Mouse (Mus musculus): ENCODE results near the gene Mylk4.

Gene Mylk4

DNA sequence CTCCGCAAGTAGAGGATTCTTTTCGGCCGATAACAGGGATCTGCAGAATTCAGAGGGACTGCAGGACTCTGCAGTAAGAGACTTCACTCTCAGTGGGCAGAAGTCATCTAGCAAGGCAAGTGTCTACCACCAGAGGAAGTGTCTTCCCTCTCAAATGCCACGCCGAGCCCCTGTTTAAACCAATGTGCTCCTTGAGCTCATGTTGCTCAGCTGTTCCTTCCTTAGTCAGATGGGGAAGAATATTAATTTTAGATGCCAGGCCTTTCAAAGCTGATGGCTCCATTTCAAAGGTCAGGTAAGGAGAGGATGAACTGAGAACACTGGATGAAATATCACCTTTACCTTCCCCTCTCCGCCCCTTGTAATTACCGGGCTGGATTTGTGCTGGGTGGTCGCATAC, at the start of gene Mylk4:
Gene Mylk4 (minus strand): TSS at position 139 of the 400 bp plus-strand sequence.
- no peak for DNase-seq (ENCODE audit: low read depth, low spot score)

DNA sequence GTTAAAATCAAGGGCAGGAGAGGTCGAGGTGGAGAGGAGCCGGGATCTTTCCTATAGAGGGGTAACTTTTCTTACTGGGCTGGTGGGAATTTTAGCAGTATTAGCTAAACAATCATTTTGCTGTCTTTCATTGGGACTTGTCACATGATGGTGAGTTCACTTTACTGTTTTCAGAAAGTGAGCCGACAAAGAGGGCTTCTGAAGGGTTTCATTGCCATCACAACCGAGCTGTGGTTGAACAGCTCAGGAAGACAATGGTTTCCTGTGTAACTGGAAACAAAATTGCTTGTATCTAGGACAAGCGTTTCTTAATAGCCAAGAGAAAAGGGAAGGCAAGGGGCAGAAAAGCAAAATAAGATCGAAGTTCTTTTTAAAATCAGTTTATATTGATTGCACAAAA, 49.5 kb upstream of the Mylk4 start:
- DNase-seq (ENCODE audit: low read depth, low spot score), result no peak

DNA sequence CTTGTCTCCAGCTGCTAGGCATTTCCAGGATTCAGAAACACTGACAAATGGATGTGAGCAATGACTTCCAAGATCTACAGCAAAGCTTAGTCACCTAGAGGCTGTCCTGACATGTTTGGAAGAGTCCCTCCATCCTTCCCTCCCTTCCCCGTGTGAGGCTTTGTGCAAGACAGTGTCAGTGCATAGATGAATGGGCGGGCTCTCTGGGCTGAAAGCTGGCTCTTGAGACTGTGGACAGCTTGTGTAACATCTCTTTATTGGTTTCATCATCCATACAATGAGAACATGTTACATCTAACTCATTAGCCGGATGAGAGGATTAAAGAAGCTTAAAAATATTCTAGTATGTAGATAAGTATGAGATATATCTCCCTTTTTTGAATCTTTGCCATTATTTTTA, 49.0 kb upstream of the Mylk4 start:
- no peak for DNase-seq (ENCODE audit: low read depth, low spot score)

DNA sequence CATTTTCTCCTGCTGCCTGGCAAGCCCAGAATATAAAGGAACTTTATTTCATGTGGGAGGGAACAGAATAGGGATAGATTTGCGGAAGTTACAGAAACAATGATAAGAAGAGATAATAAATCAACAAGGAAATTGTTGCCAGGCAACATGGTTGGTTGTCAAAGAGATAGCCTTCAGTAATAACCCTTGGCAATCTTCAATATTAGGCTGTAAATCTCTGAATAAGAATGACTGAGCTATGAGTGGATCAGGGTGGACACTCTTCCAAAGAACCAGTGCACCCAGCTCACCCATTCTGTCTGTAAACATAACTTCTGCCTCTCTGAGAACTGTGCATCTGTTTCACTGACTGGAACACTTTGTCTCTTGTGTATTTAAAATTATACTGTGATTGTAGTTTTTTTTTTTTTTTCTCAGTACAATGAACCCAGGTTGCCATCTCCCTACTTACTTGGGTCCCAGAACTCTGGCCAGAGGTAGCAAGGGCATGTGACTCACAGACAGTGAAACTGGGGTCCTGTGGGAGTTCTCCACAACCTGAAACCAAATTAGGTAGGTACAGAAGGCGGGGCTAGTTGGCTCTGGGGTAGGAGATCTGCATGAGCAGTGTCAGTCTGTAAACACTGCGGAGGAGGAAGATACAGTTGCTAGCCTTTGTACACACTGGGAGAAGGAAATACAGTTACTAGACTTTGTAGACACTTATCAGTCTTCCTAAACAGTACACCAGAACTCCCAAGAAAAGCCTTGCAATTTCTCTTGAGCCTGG, 47.9 kb upstream of the Mylk4 start:
- no peak for DNase-seq (ENCODE audit: low read depth, low spot score)

DNA sequence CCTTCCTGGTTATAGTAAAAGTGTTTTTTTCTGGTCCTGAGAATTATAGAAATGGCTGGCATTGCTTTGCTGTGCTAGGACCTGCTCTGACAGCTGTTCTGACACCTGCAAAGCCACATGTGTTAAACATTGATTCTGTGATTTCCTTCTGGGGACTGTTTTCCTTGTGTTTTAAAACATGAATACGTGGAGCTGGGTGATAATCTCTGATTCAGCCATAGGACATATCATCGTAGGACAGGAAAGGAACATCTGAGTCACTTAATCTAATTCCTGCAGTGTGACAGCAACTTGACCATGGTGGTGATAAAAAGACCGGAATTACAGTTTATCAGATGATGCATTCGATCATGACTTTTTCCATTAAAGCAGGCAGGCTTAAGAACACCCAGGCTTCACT, 45.1 kb upstream of the Mylk4 start:
- no peak for DNase-seq (ENCODE audit: low read depth, low spot score)

DNA sequence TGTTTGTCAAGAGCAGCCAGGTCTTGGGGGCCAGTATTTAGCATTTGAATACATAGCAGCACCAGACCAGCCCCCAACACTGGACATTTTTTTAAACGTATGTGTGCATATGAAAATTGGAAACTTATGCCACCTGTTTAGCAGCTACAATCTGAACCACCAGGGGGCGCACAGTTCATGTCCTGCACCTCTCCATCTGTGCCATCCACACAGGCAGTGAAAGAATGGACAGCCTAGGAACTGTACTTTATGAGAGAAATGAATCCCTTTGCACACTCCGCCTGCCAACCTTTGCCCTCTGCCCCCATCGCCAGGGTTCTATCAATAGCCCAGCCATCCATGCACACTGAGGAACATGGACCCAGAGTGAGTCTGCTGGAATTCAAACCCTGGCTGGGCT, 44.2 kb upstream of the Mylk4 start:
- no peak for DNase-seq (ENCODE audit: low read depth, low spot score)

DNA sequence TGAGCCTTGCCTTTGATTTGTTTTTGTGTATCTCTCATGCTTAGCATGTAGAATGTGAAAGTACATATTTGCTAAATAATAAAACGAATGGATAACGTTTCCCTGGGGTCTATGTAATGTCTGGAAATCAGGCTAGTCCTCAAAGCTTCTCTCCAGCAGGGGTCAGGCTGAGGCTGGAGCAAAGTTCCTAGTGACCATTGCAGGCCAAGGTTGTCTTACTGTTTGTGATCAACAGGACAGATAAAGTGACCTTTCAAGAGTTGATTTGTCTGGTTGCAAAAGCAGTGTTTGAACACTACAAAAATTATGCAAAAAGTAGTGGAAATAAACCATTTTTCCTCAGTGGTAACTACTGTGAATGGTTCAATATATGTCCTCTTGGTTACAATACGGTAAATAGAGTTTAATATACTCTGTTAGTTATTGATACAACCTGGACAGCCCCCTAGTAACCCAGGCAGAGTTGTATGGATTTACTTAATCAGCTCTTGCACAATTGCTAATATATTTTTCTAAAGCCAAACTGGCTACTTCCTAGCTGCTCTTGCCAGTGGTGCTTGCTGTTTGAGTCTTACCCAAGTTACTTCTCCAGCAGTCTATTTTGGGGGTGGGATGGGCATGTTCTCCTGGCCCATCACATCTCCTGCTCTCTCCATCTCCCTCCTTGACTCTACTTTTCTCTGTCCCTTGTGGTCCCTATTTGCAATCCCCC, 43.5 kb upstream of the Mylk4 start:
- no peak for DNase-seq (ENCODE audit: low read depth, low spot score)

DNA sequence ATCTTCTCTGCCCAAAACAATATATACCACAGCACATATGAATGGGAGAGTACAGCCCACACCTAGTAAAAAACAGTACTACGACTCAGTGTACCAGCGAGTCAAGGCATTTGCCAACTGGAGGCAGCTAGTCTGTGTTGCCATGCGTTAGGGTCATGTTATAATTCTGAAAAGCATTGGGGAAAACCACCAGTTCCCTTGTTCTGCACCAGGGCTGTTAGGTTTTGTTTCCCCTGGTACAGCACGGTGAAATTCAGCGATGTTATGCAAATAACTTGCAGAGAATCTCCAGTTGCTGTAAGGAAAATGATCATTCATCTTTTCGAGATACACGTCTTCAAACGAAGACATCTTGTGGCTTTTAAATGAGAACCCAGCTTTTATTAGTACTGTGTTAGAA, 41.8 kb upstream of the Mylk4 start:
- no peak for DNase-seq (ENCODE audit: low read depth, low spot score)

DNA sequence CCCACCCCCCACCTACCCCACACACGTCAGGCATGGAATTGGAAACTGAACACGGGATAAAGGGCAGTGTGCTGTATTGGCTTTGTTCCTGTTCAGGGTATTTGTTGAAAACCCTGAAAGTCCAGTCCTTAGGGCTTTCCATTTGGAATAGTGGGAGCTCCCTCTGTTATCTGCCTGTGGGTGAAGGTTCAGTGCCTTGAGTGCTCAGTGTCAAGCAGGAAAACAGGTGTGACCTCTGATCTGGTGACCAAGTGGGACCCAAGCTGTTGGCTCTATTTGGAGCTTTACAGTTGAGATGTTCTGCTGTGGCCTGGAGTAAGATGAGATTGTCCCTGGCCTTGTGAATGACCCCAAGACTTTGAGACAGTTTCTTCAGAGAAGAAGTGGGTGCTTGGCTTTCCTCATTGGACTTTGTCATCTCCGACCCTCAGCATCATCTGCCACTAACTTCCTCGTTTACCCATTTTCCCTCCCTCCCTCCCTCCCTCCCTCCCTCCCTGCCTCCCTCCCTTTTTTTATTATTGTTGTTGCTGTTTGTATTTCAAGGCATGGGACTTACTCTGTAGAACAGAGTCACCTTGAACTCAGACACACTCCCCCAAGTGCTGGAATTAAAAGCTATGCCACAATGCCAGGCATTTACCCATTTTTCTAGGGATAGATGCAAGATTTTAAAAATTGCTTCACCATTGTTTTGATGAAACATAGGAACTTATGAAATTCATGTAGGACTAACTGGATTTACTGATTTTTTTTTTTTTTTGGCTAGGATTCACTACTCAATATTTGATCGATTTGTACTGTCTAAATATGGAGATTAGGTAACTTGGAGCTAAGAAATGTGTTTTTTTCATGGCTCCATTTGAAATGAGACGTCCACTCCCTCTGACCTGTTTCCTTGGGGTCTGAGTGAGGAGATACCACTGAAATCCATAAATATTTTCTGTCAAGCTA, 40.9 kb upstream of the Mylk4 start:
- no peak for DNase-seq (ENCODE audit: low read depth, low spot score)

DNA sequence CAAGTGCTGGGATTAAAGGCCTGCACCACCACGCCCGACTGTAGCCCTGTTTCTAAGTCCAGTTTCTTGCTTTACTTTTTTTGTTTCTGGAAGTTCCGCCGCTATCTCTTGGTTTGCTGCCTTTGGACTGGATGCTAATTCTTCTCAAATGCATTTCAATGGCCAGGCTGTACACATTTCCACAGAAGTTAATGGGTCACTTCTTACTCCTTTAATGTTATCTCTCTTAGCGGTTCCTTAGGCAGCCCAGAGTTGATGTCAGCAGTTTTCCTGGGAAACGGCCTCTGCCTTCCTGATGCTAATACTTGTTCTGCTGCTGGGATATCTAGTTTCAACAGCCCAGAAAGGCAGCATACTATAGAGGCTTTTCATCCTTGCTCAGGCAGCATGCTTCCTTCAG, 39.4 kb upstream of the Mylk4 start:
- DNase-seq (ENCODE audit: low read depth, low spot score), result no peak

DNA sequence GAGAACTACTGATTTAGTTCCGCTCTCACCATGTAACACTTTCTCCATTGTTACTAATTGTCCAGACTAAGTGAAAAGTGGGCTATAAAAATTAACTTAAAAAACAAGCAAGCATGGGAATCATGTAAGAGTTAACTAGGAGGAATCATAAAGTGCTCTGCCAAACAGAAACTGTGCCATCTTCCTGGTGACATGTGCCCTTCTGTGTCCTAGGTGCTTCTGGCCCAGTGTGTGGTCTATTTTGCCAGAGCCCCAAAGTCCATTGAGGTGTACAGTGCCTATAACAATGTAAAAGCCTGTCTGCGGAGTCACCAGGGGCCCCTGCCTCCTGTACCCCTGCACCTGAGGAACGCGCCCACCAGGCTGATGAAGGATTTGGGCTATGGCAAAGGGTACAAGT, 37.9 kb upstream of the Mylk4 start:
- no peak for DNase-seq (ENCODE audit: low read depth, low spot score)

DNA sequence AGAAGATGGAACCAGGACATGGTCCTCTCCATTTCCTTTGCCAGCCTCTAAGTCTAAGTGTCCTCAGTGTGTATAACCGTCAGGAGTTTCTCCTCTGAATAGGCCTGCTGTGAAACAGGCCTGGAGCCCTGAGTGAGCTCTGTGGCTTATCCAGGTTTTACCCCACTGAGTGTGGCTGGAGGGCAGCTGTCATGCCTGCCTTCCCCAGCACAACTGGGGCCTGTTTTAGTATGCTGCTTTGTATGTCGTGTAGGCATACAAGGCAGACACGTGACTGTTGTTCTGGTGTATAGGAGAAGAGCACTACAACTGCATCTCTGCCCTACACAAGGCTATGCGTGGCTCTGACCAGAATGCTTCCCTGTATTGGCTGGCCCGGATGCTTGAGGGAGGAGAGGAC, 36.2 kb upstream of the Mylk4 start:
- DNase-seq (ENCODE audit: low read depth, low spot score), result no peak

DNA sequence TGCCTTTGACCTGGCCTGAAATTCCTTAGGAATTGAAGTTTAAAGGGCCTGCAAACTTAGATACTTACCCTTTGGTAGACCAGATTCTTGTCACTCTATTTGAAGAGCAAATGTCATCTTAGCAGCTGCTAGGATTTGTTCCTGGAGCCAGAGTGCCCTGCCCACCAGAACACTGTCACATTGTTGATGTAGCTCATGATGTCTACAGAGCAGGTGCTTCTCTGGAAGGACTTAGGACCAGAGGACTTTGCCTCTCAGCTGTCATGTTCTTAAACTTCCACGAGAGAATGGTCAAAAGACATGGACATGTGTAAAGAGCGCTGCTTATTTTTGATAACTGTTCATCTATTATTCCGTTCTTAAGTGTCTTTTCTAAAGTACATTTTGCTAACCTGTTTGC, 35.5 kb upstream of the Mylk4 start:
- no peak for DNase-seq (ENCODE audit: low read depth, low spot score)

DNA sequence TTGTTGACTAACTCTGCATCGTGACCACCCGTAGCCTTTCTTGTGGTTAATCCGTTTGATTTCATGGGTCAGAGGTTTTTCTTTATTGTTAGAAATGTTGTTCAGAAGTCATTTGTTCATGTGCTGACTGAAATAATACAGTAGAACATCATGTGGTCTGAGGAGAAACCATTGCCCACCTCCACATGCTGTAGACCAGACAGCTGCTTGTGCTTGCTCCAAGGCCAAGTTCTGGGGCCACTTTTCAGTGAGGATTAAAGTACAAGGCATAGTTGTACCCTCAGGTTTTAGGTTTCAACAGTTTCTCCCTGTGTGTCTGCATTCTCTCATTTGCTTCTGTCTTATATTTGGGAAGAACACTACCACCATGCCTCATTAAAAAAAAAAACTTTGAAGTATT, 23.9 kb upstream of the Mylk4 start:
- DNase-seq (ENCODE audit: low read depth, low spot score), result no peak

DNA sequence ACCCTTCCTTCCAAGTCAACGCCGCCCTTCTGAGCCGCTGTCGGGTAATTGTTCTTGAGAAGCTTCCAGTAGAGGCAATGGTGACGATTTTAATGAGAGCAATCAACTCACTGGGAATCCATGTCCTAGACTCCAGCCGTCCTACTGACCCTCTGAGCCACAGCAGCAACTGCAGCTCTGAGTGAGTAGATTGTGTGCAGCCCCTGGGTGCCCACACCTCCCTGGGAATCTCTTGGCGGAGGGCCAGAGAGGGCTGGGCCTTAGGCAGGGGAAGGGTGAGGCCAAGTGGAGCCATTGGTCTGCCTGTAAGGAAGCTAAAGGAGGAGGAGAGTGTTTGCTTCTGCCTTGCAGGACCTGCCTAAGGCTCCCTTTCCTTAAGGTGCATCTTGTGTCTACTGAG, 23.1 kb upstream of the Mylk4 start:
- DNase-seq (ENCODE audit: low read depth, low spot score), result no peak

DNA sequence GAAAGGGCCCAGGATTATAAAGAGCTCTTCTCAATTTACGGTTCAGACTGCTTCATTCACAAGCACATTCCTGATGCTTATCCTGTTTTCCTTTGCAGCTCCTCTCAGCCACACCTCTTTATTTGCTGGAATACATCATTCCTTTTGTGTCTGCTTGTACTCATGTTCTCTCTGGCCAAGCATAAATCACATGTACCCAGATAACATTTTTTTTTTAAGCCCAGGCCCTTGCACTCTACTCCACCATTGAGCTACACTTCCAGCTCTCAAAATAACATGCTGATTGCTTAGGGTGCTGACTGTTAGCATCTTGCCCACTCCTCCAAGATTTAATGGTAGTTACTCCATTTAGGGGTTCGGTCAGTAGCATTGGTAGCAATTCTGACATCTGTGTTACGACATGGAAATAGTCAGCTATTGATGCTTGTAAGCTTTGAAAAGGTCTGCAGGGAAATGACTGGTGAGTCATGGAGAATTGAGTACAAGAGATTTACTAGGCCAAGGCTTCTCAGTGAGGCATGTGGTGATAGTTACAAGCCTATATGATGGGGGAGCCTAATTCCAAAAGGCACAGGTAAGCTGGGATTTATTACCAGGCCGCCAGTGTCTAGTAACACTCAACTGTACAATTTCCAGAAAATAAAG, 20.1 kb upstream of the Mylk4 start:
- no peak for DNase-seq (ENCODE audit: low read depth, low spot score)

DNA sequence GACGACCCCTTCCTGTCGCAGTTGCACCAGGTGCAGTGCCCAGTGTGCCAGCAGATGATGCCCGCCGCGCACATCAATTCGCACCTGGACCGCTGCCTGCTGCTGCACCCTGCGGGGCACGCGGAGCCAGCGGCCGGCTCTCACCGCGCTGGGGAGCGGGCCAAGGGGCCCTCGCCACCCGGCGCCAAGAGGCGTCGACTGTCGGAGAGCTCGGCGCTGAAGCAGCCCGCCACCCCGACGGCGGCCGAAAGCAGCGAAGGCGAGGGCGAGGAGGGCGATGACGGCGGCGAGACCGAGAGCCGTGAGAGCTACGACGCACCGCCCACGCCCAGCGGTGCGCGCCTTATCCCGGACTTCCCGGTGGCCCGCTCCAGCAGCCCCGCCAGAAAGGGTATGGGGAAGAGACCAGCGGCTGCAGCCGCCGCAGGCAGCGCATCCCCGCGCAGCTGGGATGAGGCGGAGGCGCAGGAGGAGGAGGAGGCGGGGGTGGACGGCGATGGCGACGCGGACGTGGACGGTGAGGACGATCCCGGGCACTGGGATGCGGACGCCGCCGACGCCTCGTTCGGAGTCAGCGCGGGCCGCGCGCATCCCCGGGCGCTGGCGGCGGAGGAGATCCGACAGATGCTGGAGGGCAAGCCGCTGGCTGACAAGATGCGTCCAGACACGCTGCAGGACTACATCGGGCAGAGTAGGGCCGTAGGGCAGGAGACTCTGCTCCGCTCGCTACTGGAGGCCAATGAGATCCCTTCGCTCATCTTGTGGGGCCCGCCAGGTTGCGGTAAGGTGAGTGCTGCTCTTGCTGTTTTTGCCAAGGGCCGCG, 18.7 kb upstream of the Mylk4 start, which contains the start of gene D930007J09Rik:
Gene D930007J09Rik (minus strand): TSS at position 591 of the 823 bp plus-strand sequence.
- no peak for DNase-seq (ENCODE audit: low read depth, low spot score)

DNA sequence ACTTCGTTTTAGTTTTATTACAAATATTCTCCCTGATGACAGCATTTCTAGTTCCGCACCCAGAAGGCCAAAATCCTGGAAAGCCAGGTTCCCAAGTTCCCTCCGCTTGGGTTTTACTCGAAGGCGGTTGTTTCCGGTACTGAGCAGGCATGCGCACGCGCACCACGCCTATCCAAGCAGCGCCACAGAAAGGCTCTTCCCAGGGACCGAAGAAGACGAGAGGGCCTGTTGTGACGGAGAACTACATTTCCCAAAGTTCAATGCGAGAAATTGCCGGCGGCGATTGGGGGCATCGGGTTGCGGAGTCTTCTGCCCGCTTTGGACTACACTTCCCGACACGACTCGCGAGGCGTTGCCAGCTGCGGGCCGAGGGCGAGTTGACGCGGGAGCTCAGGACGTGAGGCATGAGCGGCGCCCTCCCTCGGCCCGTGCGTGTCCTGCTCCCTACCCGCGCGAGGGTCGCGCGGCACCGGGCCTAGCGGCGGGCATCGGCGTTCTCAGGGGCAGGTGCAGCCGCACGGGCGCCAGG, 18.0 kb upstream of the Mylk4 start, which contains the start of gene Wrnip1:
Gene Wrnip1 (plus strand): TSS at position 346 of the 529 bp plus-strand sequence.
- peak; percentile 99 for DNase-seq (ENCODE audit: low read depth, low spot score)

DNA sequence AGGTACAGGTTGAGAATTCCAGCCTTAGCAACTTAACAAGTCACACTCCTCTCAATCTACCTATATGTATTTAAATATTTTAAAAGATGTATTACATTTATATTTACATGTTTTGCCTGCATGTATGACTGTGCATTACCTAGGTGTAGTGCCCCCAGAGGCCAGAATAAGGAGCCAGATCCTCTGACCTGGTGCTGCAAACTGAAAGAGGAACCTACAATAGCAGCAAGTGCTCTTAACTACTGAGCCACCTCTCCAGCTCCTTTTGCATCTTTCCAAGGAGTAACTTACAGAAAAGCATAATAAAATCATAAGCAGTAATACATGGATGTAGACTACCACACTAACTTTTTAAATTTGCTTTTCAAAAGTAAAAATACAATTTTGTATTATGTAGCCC, 17.1 kb upstream of the Mylk4 start:
- no peak for DNase-seq (ENCODE audit: low read depth, low spot score)

DNA sequence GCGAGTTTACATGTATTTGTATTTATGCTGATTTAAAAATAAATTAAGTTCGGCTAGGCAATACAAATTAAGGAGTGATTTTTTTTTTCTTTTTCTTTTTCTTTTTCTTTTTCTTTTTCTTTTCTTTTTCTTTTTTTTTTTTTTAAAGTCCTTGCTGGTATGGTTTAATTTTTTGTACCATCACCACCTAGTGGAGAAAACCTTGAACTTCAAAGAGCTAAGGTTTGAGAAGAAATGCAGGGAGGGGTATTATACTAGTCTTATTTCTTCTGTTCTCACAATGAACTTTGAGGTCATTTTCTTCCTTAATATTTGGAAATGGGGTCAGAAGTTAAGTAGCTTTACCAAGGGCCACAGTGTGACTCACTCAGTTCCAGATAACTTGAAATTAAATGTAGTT, 15.4 kb upstream of the Mylk4 start:
- no peak for DNase-seq (ENCODE audit: low read depth, low spot score)
